Mouse (Mus musculus) cerebellum, postnatal 10 days (tissue): ENCODE measurements at regions not wholly inside any gene's neighbourhood (a gene's known extent, or its start where the extent isn't known, plus 50 kb on each side); places are given as distances from the start of the nearest gene placed in this dataset.

Experiments used
- DNase-seq, 2 experiments: peaks; one replicate each; pipeline ENCODE4 v3.0.0; 2021; ENCODE audit warnings: mixed read lengths in 2 of 2

DNA sequence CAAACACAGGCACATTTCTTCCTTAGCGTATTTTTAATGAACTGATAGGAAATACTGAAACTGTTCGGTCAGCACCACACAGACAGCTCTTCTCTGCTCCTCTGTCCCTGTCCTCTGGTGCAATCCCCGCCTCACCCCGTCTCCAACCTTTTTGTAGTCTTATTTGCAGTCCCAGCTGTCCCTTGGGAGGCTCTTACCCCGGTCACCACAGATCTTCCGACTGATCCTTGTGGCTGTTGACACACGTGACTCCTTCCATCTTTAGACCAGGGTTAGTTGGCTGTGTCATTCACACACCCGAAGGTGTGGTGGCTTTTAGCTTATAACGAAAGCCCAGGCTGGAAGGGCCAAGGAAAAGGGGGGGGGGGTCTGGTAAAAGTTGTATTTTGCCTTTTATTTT, 56.4 kb downstream of the Cyp26a1 start:
- no peak for DNase-seq

DNA sequence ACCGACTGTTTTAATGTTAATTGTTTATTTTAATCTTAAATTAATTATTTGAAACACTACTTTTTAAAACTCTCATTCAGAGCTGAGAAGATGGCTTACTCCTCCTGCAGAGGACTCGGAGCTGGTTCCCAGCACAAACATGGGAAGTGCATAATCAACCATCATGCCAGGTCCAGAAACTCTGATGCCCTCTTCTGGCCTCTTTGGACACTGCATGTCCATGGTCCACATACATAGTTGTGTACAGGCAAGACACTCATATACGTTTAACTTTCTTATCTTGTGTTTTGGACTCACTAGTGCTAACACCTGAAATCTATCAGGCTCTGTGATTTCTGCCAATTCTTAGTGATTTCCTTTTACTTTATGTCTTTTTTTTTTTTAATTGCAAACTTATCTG, 57.8 kb downstream of the Cyp26a1 start:
- peak in 1 of 2 experiments; percentile 8 for DNase-seq

- DNase-seq: no peak
Measured at GRCm38 (mm10) chr19:37769376-37769775, 71.8 kb downstream of the Cyp26a1 start.

GRCm38 (mm10) chr19:37771956-37772355, 74.4 kb downstream of the Cyp26a1 start:
- no peak for DNase-seq

DNA sequence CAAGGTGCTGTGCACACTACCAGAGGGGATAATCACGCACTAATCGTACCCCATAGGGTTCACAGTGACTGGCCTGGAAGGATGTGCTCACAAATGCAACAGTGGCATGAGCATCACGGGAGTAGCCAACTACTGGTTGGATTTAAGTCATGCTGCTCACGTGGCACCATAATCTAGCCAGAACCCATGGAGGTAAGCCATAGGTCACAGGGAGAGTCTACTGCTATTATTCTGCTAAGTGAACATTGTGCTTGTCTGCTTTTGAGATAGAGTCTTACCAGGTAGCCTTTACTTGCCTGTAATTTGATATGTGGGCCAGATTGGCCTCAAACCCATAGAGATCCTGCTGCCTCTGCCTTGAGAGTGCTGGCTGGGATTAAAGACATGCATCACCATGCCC, 77.0 kb downstream of the Cyp26a1 start:
- no peak for DNase-seq

DNA sequence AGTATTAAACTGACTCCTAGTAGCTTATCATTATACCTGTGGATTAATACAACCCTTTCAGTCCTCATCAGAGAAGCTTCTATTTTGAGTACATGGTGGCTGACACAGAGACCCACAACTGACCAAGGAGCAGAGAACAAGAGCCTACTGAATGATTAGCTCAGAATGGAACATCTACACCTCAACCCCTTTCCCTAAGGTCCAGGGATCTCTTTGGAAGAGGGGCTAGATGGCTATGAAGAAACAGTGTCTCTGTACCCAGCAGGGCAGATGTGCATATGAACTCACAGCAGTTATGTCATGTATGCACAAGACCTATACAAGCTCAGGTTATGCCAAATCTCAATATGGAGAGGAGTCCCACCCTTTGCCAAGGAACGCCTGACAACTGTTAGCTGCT, 77.4 kb downstream of the Cyp26a1 start:
- DNase-seq: no peak

DNA sequence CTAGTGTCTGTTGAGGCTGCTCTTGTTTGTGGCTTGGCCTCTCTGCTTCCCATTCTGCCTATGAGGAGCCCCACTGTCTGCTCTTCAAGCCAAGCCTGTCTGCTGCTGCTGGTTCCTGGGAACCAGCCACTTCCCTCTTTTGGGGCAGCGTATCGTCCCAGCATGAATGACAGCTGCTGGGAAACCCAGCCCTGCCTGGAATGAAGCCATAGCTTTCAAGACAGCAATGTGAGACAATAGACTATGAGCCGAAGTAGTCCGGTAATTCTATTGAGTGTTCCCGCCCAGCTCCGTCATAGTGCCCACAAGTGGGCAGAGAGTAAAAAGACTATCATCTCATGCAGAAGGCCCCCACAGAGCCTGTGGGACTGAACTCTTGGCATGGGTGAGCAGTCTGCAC, 80.4 kb downstream of the Cyp26a1 start:
- DNase-seq: peak; percentile 56 to 65

DNA sequence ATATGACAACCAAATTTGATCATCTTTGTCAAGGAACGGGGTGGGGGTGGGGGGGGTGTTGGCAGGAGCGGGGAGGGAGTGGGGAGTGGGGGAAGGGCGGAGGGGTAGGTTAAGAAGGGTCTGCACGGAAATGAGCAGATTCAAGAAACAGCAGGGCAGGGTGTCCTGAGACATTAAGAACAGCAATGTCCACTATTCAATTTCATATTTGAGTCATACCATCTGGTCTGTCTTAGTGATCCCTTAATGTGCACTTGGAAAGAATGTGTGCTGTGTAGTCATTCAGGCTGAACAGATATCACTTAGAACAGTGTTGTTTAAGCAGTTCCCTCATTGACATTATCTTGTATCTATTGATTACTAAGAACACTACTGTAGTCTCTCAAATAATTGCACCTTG, 81.0 kb downstream of the Cyp26a1 start:
- DNase-seq: peak; percentile 10 to 22

DNA sequence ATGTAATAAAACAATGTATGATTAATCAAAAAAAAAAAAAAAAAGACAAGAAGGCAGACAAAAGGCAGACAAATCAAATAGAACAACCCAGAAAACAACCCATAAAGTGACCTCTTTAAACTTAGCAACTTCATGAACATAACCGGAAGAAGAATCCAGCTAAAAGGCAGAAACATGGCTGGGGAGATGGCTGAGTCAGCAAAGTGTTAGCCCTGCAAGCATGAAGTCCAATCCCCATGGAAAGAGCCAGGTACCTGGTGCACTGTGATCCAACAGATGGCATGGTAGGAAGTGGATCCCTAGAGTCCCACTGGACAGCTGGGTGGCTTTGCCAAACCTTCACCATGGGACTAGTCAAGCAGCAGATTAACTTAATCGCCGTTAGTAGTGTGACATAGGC, 90.9 kb downstream of the Cyp26a1 start:
- no peak for DNase-seq

GRCm38 (mm10) chr19:37789576-37790180, 92.1 kb downstream of the Cyp26a1 start:
- DNase-seq: no peak

DNA sequence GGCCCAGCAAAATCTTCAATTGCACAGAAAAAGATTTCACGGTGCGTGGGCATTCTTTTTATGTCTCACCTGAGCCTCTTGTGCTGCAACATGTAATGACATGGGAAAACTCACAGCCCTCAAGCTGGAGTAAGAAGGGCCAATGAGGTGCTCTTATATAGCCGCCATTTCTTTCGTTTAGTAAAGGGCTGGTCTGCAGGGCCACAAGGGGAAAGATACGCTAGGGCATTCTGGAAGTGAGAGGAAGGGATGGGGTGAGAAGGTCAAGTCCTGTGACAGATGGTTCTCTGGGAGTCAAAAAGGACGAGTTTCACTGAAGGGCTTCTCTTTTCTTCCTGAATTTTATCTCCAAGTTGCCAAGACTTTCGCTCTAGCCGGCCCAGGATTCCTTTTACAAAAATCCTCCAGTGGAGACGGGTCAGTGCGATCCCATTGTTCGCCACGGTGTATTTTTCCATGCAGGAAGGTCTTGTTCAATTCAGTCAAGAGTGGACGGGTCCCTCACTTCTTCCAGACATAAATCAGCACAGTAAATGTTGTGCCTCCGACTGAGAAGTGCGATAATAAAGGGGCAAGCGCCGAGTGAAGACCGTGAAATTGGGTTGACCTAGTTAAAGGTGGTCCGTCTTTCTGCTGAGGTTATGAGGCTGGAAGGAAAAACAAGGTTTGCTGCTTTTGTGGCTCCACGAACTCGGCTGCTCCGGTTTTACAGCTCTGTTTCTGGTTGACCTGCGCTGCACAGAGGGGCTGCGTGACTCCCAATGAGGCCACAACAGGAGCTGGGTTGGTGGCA, 92.9 kb downstream of the Cyp26a1 start:
- DNase-seq: peak in 1 of 2 experiments; percentile 9

DNA sequence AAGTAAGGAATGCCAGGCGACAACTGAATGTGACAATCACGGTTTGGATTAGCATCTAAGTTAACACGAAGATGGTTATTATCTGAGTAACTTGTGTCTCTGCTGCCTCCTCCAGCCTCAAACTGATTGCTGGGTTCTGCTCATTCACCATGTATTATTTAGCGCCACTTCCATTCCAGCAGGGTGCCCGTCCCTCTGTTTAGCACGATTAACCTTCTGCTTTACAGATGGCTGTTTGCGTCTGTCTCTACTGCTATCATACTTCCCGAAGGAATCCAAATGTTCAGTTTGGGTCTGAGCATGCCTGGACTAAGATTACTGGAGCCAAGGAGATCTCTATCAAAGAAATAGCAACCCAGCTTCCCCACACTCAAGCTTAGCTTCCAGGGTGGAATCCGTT, 95.6 kb downstream of the Cyp26a1 start:
- peak; percentile 30 to 45 for DNase-seq

DNA sequence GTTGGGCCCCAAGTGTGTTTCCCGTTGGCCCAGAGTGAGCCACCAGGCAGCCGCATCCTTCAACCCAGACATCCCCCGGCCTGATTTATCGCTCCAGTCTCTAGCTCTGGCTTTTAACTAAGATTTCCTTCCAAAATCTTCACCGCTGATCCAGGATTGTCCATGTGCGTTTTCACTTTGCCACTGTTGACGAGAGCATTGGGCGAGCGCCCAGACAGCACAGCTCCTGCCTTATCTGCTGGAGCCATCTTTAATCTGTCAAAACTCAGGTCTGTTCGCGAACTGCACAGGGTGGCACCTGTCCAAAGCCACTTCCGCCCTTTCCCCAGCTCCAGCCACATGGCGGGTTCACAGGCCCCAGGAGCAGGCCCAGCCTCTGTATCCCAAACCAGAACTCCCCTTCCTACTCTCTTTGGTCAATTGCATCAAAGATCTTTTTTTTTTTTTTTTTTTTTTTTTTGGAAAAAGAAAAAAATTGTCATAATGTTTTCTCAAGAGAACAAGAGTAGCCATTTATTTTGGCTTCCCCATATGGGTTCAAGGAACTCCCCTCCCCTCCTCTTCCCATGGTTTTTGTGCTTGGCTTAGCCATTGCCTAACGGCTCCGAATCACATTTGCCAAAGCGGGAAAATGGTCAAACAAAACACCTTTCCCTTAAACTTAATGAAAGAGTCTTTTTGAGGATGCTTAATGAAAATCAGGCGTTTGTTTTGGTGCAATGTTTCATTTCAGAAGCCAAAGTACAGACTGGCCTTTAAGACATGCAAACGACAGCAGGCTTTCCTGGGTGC, 98.2 kb downstream of the Cyp26a1 start:
- peak; percentile 82 to 88 for DNase-seq

DNA sequence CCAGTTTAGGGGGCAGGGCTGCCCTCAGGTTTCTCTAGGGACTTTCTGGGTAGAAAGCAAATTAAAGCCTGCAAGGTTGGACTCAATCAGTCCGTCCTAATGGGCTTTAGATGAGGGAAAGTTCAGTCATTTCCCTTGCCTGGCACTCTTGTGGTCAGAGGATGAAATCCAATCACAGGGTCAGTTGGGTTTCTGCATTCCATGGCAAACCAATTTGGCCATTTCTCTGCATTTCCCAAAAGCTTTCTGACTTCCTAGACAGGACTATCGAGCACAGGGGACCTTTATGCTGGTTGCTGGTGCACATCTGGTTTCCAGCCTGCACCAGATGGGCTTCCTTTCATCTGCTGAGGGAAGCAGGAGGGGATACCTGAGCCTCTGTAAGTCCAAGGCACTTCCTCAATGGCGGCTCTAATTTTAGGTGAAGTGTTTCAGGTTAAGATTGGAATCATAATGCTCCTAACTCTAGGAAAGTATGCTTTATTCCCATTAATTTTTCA, 102.6 kb downstream of the Cyp26a1 start:
- DNase-seq: no peak

GRCm38 (mm10) chr19:37809666-37810065, 112.1 kb downstream of the Cyp26a1 start:
- no peak for DNase-seq

GRCm38 (mm10) chr19:37814089-37815073, 116.8 kb downstream of the Cyp26a1 start:
- peak; percentile 10 to 22 for DNase-seq

DNA sequence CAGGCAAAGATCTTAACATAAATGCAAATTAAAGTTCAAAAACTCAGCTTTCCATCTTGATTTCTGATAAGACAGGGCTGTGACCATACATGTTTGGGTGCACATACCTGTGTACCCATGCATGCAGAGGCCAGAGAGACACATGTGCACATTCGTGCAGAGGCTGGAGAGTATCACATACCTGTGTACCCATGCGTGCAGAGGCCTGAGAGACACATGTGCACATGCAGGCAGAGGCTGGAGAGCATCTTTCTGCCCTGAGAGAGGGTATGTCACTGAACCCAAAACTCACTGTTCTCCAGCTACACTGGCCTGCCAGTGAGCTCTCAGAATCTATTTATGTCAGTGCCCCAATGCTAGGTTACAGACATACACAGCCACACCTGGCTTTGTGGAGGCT, 118.0 kb downstream of the Cyp26a1 start:
- DNase-seq: no peak

- DNase-seq: no peak
Measured at GRCm38 (mm10) chr19:37821243-37821642, 123.6 kb downstream of the Cyp26a1 start.

DNA sequence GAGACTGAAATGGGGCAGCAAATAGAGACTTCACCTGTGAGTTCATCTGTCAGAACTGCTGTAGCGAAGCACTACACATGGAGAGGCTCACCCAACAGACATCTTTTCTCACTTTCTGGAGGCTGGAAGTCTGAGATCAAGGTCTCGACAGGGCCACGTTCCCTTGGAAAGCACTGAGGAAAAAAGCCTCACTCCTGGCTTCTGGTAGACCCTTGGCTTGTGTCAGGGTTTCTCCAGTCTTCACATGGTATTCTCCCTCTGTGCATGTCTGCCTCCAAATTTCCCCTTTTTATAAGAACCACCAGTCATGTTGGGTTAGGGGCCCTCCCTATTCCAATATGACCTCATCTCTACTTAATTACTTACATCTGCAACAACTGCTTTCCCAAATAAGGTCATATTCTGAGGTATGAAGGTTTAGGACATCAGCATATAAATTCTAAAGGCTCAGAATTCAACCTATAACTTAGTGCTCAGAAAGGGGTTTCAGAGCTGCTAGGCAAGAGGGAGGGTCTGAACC, 124.1 kb downstream of the Cyp26a1 start:
- no peak for DNase-seq

- DNase-seq: no peak
Measured at GRCm38 (mm10) chr19:37824155-37824554, 126.6 kb downstream of the Cyp26a1 start.

DNA sequence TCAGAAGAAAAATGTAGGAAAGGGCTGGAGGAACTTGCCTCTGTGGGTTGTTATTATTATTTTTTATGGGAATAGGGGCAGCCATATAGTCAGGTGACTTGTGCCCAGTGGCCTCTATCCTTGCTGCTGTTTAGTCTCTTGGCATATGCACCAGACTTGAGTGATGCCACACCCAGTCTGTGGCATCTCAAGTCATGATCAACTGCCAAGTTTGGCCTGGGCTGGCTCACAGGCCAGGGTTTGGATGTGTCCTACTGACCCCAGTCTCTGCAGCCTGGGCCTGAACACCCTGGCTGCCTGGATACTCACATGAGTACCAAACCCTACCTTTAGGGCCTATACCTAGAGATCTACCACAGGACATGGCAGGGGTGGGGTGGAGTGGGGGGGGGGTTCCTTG, 133.8 kb downstream of the Cyp26a1 start:
- DNase-seq: no peak

- DNase-seq: peak; percentile 8 to 15
Measured at GRCm38 (mm10) chr19:37836900-37837299, 139.3 kb downstream of the Cyp26a1 start.
